Comparison of ENCODE assay signal across 11 mouse cellular contexts in the genomic region with DNA sequence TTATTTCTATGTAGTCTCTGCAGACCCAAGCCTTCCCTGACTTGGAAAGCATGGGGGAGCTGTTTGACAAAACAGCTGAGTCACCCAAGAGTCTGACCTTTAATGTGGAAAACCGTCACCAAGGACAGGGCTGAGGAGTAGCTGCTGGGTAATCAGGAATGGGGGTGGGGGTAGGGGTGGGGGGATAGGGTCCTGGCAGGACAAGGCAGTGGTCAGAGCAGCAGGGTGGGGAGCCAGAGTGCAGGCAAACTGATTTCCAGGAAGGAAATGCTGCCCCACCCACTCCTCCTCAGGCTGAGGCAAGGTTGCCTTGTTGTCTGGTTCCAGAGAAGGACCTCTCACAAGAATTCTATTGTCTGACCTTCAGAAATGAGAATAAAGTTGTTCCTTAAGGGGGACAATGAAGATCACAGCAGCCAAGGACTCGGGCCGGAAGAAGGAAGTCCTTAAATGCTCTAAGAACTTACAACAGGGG.
DNase-seq lines count a peak whose midpoint lies in the region; ATAC-seq lines count a peak whose summit lies in the region.
"Had no signal": no experiment of that assay in that cellular context is flagged by ENCODE, and none has a peak within 500 bp of the region (broad histone marks: within the 10 kb centered on the region; RNA-seq: fewer than 3 reads in every experiment).

No protein-coding gene starts in this region.

- no peak overlapping the region for H3K4me2 ChIP-seq in forebrain, embryonic 15.5 days (replicated peaks)
- no peak overlapping the region for H3K4me2 ChIP-seq in midbrain, embryonic 11.5 days
- H3K4me2 ChIP-seq in midbrain, embryonic 16.5 days (ENCODE audit: low read length), result no peak overlapping the region
- H3K4me2 ChIP-seq: hindbrain, embryonic 14.5 days; limb, embryonic 15.5 days; neural tube, embryonic 13.5 days had no signal

- no peak for ATAC-seq in forebrain, embryonic 15.5 days (replicated peaks)
- ATAC-seq in midbrain, embryonic 11.5 days (ENCODE audit: low FRiP score), result no peak
- no peak for ATAC-seq in midbrain, embryonic 16.5 days

- H3K4me1 ChIP-seq in forebrain, embryonic 10.5 days, result peaks cover 19% of the 10 kb centered on the region
- H3K4me1 ChIP-seq in forebrain, embryonic 15.5 days, result no peaks in the 10 kb centered on the region
- H3K4me1 ChIP-seq in midbrain, embryonic 11.5 days (ENCODE audit: control insufficient read depth, insufficient read depth, low read length), result no peaks in the 10 kb centered on the region
- H3K4me1 ChIP-seq in midbrain, embryonic 16.5 days (ENCODE audit: control insufficient read depth, insufficient read depth, low read length), result no peaks in the 10 kb centered on the region
- H3K4me1 ChIP-seq: limb, embryonic 15.5 days; neural tube, embryonic 13.5 days had no signal

- H3K36me3 ChIP-seq in forebrain, embryonic 10.5 days (replicated peaks), result no peaks in the 10 kb centered on the region
- no peaks in the 10 kb centered on the region for H3K36me3 ChIP-seq in forebrain, embryonic 15.5 days
- H3K36me3 ChIP-seq in midbrain, embryonic 11.5 days (ENCODE audit: control insufficient read depth, insufficient read depth, low read length), result no peaks in the 10 kb centered on the region
- H3K36me3 ChIP-seq in midbrain, embryonic 16.5 days (ENCODE audit: control insufficient read depth, insufficient read depth, low read length), result no peaks in the 10 kb centered on the region
- H3K36me3 ChIP-seq: limb, embryonic 15.5 days; neural tube, embryonic 13.5 days had no signal

- H3K27me3 ChIP-seq in forebrain, embryonic 10.5 days (ENCODE audit: poor library complexity, severe bottlenecking), result no peaks in the 10 kb centered on the region
- H3K27me3 ChIP-seq in forebrain, embryonic 15.5 days, result no peaks in the 10 kb centered on the region
- no peaks in the 10 kb centered on the region for H3K27me3 ChIP-seq in midbrain, embryonic 11.5 days (ENCODE audit: control insufficient read depth, insufficient read depth, low read length)
- H3K27me3 ChIP-seq in midbrain, embryonic 16.5 days (ENCODE audit: control insufficient read depth, insufficient read depth, low read depth, low read length), result no peaks in the 10 kb centered on the region
- H3K27me3 ChIP-seq: limb, embryonic 15.5 days; neural tube, embryonic 13.5 days had no signal

- DNase-seq in forebrain, embryonic 10.5 days (ENCODE audit: extremely low spot score, low spot score), result no peak
- DNase-seq in midbrain, embryonic 11.5 days (ENCODE audit: low spot score, missing footprints), result peak; percentile 0
- DNase-seq in heart, postnatal 25 days (ENCODE audit: low spot score), result peak; percentile 22
- DNase-seq in B cell, adult 2 months, result no peak
- DNase-seq in thymus, postnatal 10 days (ENCODE audit: low spot score in 2 of 2), result no peak
- no peak for DNase-seq in gastrocnemius, postnatal 25 days

- intact Hi-C loops in heart, postnatal 25 days (cut with DNase I), result loop anchor here (2.0 to 5.0 kb wide), 4 partner anchors 83 to 266 kb away; partner anchors contain the start of gene Plpp3

- 78% methylated on average over 3 of the region's 3 CpGs for WGBS in forebrain, embryonic 10.5 days
- 87% methylated on average over 3 of the region's 3 CpGs for WGBS in forebrain, embryonic 15.5 days
- WGBS in midbrain, embryonic 11.5 days, result 81% methylated on average over 3 of the region's 3 CpGs
- 74% methylated on average over 3 of the region's 3 CpGs for WGBS in midbrain, embryonic 16.5 days

- no peak overlapping the region for H3K4me3 ChIP-seq in forebrain, embryonic 10.5 days
- no peak overlapping the region for H3K4me3 ChIP-seq in forebrain, embryonic 15.5 days
- no peak overlapping the region for H3K4me3 ChIP-seq in midbrain, embryonic 11.5 days (ENCODE audit: low read depth, low read length)
- no peak overlapping the region for H3K4me3 ChIP-seq in midbrain, embryonic 16.5 days (ENCODE audit: low read depth, low read length)
- H3K4me3 ChIP-seq: limb, embryonic 15.5 days; neural tube, embryonic 13.5 days had no signal

- H3K9me3 ChIP-seq in forebrain, embryonic 10.5 days, result no peaks in the 10 kb centered on the region
- H3K9me3 ChIP-seq in forebrain, embryonic 15.5 days, result no peaks in the 10 kb centered on the region
- no peaks in the 10 kb centered on the region for H3K9me3 ChIP-seq in midbrain, embryonic 11.5 days (ENCODE audit: control insufficient read depth, low read length)
- H3K9me3 ChIP-seq in midbrain, embryonic 16.5 days (replicated peaks; ENCODE audit: control insufficient read depth, low read length, poor library complexity, severe bottlenecking), result no peaks in the 10 kb centered on the region
- H3K9me3 ChIP-seq: limb, embryonic 15.5 days; neural tube, embryonic 13.5 days had no signal

- peak overlapping the region; percentile 53; the same call in 1 of the 2 replicates for H3K27ac ChIP-seq in forebrain, embryonic 10.5 days
- H3K27ac ChIP-seq in forebrain, embryonic 15.5 days (replicated peaks), result no peak overlapping the region
- H3K27ac ChIP-seq in midbrain, embryonic 11.5 days (ENCODE audit: low read depth, low read length), result no peak overlapping the region
- no peak overlapping the region for H3K27ac ChIP-seq in midbrain, embryonic 16.5 days (ENCODE audit: low read length)
- H3K27ac ChIP-seq: hindbrain, embryonic 14.5 days; limb, embryonic 15.5 days; neural tube, embryonic 13.5 days had no signal

- no peak overlapping the region for H3K9ac ChIP-seq in forebrain, embryonic 15.5 days (replicated peaks)
- no peak overlapping the region for H3K9ac ChIP-seq in midbrain, embryonic 11.5 days (ENCODE audit: low read length)
- H3K9ac ChIP-seq in midbrain, embryonic 16.5 days (ENCODE audit: low read depth, low read length), result no peak overlapping the region
- H3K9ac ChIP-seq: hindbrain, embryonic 14.5 days; limb, embryonic 15.5 days; neural tube, embryonic 13.5 days had no signal

Comparison
In these comparisons a context has a peak if more than half of its experiments do, and no peak if none do; other contexts are left out.
1. DNase-seq: peak in midbrain, embryonic 11.5 days (single experiment) and heart, postnatal 25 days (single experiment); none in forebrain, embryonic 10.5 days (single experiment), B cell, adult 2 months (0 of 2), thymus, postnatal 10 days (0 of 2) and gastrocnemius, postnatal 25 days (single experiment).